Mouse (Mus musculus) embryonic fibroblast, embryonic 13.5 days (primary cell): ENCODE data around the gene Slfn1.

Experiments
- CTCF ChIP-seq: IDR thresholded peaks from 2 replicates; pipeline ENCODE4 v1.5.1; 2011; ENCODE audit warnings: mild to moderate bottlenecking, control low read depth, low read length, moderate library complexity, borderline replicate concordance; ENCODE audit not compliant: insufficient read depth
- POLR2A ChIP-seq: IDR thresholded peaks from 2 replicates; pipeline ENCODE4 v1.6.1; 2011; ENCODE audit warnings: low read depth, mild to moderate bottlenecking, control low read depth, low read length, moderate library complexity

GRCm38 (mm10) chr11:83123198-83123597, 6.5 kb downstream of the Slfn1 start:
- TF ChIP-seq CTCF = no peak
- TF ChIP-seq POLR2A = no peak
